Mouse (Mus musculus) natural killer cell, adult 2 months (primary cell): ENCODE data around the gene Spib.

Experiments used
- DNase-seq, 2 experiments: peaks; one replicate each; pipeline ENCODE4 v3.0.0; 2022; ENCODE audit warnings: low spot score in 2 of 2

Spib gene

GRCm38 (mm10) chr7:44531946-44532732 lies at the start of gene Spib:
Spib (minus strand) TSS chr7:44532071.
- DNase-seq, result no peak

- no peak for DNase-seq
Observed at GRCm38 (mm10) chr7:44581637-44582036, 49.8 kb upstream of the Spib start.

GRCm38 (mm10) chr7:44576333-44576844 lies 44.5 kb upstream of the Spib start:
- no peak for DNase-seq

GRCm38 (mm10) chr7:44572956-44573484 lies 41.1 kb upstream of the Spib start:
- no peak for DNase-seq

GRCm38 (mm10) chr7:44572213-44572701 lies 40.4 kb upstream of the Spib start, which contains the start of gene Napsa:
Napsa (plus strand) TSS chr7:44572380.
- peak; percentile 74 to 85 for DNase-seq

- DNase-seq, result no peak
Observed at GRCm38 (mm10) chr7:44571811-44572210, 39.9 kb upstream of the Spib start.

- no peak for DNase-seq
Observed at GRCm38 (mm10) chr7:44570989-44571388, 39.1 kb upstream of the Spib start.

GRCm38 (mm10) chr7:44568803-44569202 lies 36.9 kb upstream of the Spib start:
- peak in 1 of 2 experiments; percentile 62 for DNase-seq

- DNase-seq, result no peak
Observed at GRCm38 (mm10) chr7:44565414-44565813, 33.5 kb upstream of the Spib start.

GRCm38 (mm10) chr7:44564486-44564885 lies 32.6 kb upstream of the Spib start:
- DNase-seq, result no peak

- DNase-seq, result no peak
Observed at GRCm38 (mm10) chr7:44563284-44563683, 31.4 kb upstream of the Spib start.

GRCm38 (mm10) chr7:44560435-44561400 lies 28.8 kb upstream of the Spib start:
- DNase-seq, result peak; percentile 65 to 82

GRCm38 (mm10) chr7:44557629-44558028 lies 25.8 kb upstream of the Spib start:
- no peak for DNase-seq

GRCm38 (mm10) chr7:44553826-44554225 lies 22.0 kb upstream of the Spib start, which contains the start of gene Nr1h2:
Nr1h2 (minus strand) TSS chr7:44553951.
- peak; percentile 97 to 98 for DNase-seq

GRCm38 (mm10) chr7:44553196-44553764 lies 21.4 kb upstream of the Spib start:
- peak; percentile 81 to 87 for DNase-seq

- no peak for DNase-seq
Observed at GRCm38 (mm10) chr7:44552141-44552908, 20.5 kb upstream of the Spib start.

GRCm38 (mm10) chr7:44551731-44552130 lies 19.9 kb upstream of the Spib start:
- DNase-seq, result no peak

- no peak for DNase-seq
Observed at GRCm38 (mm10) chr7:44551301-44551700, 19.4 kb upstream of the Spib start.

GRCm38 (mm10) chr7:44550409-44550678 lies 18.5 kb upstream of the Spib start:
- no peak for DNase-seq

GRCm38 (mm10) chr7:44549621-44550408 lies 17.9 kb upstream of the Spib start:
- DNase-seq, result peak in 1 of 2 experiments; percentile 1
